Mouse (Mus musculus) adrenal gland, postnatal 14 days (tissue): ENCODE data around the gene Pex10. TPM values are rescaled to one million over a fixed set of nuclear protein-coding genes. Genes with fewer than 3 reads are reported as not detected.

Source experiments
- DNase-seq: peaks from one replicate; pipeline ENCODE4 v3.0.0; 2021; ENCODE audit warnings: mixed read lengths
- long read RNA-seq, 2 experiments: library from polyadenylated mRNA; stranded (forward); transcript quantifications; one replicate each; pipeline ENCODE4 v2.0.0; 2021
- total RNA-seq: library from RNA; stranded (reverse); gene quantifications from 2 replicates; pipeline ENCODE4 v1.2.3, GENCODE M21; 2021

The Pex10 gene
- total RNA-seq = 23.7 and 24.2 TPM in 2 replicates
- long read RNA-seq, experiment 1, transcript Pex10-201 (6 exons, 1,688 nt) = major isoform, 14 of 19 reads
- long read RNA-seq, experiment 1, partial matches to known transcripts = 2 of 19 reads
- long read RNA-seq, experiment 1, other reads (novel, unspliced or antisense) = 3 of 19 reads
- long read RNA-seq, experiment 2, transcript Pex10-201 (6 exons, 1,688 nt) = major isoform, 9 of 9 reads
- long read RNA-seq, experiment 2, partial matches to known transcripts = 0 of 9 reads
- long read RNA-seq, experiment 2, other reads (novel, unspliced or antisense) = 0 of 9 reads

- peak; percentile 99 for DNase-seq
Measured at GRCm38 (mm10) chr4:155066834-155067522, at the start of gene Pex10. Gene Pex10 (plus strand): TSS chr4:155067016.

GRCm38 (mm10) chr4:155017253-155017878, 49.5 kb upstream of the Pex10 start:
- no peak for DNase-seq

GRCm38 (mm10) chr4:155018066-155018465, 48.8 kb upstream of the Pex10 start:
- no peak for DNase-seq

GRCm38 (mm10) chr4:155018601-155019335, 48.0 kb upstream of the Pex10 start:
- DNase-seq = peak; percentile 50

- peak; percentile 39 for DNase-seq
Measured at GRCm38 (mm10) chr4:155019336-155019847, 47.4 kb upstream of the Pex10 start.

GRCm38 (mm10) chr4:155020141-155020540, 46.7 kb upstream of the Pex10 start:
- no peak for DNase-seq

GRCm38 (mm10) chr4:155020813-155021212, 46.0 kb upstream of the Pex10 start:
- no peak for DNase-seq

GRCm38 (mm10) chr4:155022228-155022855, 44.5 kb upstream of the Pex10 start:
- DNase-seq = no peak

- no peak for DNase-seq
Measured at GRCm38 (mm10) chr4:155024170-155025010, 42.4 kb upstream of the Pex10 start.

GRCm38 (mm10) chr4:155033115-155033514, 33.7 kb upstream of the Pex10 start:
- no peak for DNase-seq

- DNase-seq = no peak
Measured at GRCm38 (mm10) chr4:155034202-155034601, 32.6 kb upstream of the Pex10 start.

GRCm38 (mm10) chr4:155034787-155035186, 32.0 kb upstream of the Pex10 start:
- DNase-seq = no peak

GRCm38 (mm10) chr4:155040197-155040596, 26.6 kb upstream of the Pex10 start:
- DNase-seq = no peak

- DNase-seq = no peak
Measured at GRCm38 (mm10) chr4:155040696-155041095, 26.1 kb upstream of the Pex10 start.

- no peak for DNase-seq
Measured at GRCm38 (mm10) chr4:155042606-155043288, 24.1 kb upstream of the Pex10 start.

- no peak for DNase-seq
Measured at GRCm38 (mm10) chr4:155043289-155043625, 23.6 kb upstream of the Pex10 start.

GRCm38 (mm10) chr4:155046636-155047035, 20.2 kb upstream of the Pex10 start:
- no peak for DNase-seq

- DNase-seq = no peak
Measured at GRCm38 (mm10) chr4:155050116-155050515, 16.7 kb upstream of the Pex10 start.

- no peak for DNase-seq
Measured at GRCm38 (mm10) chr4:155056724-155057123, 10.1 kb upstream of the Pex10 start, which contains the start of gene Plch2. Gene Plch2 (minus strand): TSS chr4:155056784.

GRCm38 (mm10) chr4:155058325-155058724, 8.5 kb upstream of the Pex10 start:
- no peak for DNase-seq
